Mouse (Mus musculus) thymus, postnatal 14 days (tissue): ENCODE data around the gene Gm21093.
"Not testable (repeated sequence)": the region's sequence is repeated elsewhere in the genome, so short reads cannot be mapped to it uniquely, and the experiment has no call there.

Source experiments
- DNase-seq: peaks from one replicate; pipeline ENCODE4 v3.0.0; 2021

The Gm21093 gene

DNA sequence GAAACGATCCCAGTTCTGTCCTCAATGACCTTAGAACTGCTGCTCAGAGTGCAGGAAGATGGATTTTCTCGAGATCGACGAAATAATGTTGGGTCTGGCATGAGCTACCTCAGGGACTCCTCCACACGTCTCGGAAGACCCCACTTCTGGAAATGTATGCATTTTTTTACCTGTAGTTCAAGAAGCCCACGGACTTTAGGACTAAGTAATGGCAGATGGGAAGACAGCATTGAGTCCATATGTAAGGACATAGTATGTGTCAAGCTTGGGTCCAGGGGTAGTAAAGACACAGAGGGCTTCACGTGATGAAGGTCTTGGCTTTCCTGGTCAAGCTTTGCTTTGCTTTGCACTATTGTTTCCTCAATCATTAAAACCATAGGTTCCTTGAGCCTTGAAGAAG, at the start of gene Gm21093:
TSS of gene Gm21093 (minus strand) at position 101 of the 400 bp plus-strand sequence.
- not testable (repeated sequence) for DNase-seq
